Mouse (Mus musculus): Measurements from ENCODE around the gene Ccnjl.

Gene Ccnjl

GRCm38 (mm10) chr11:43528078-43528682 lies 404 bp upstream of the Ccnjl start:
- no peak for DNase-seq (ENCODE audit: low spot score)

GRCm38 (mm10) chr11:43530043-43530442 lies 1.5 kb downstream of the Ccnjl start:
- DNase-seq (ENCODE audit: low spot score), result no peak

- no peak for DNase-seq (ENCODE audit: low spot score)
Observed at GRCm38 (mm10) chr11:43531619-43532018, 3.0 kb downstream of the Ccnjl start.

GRCm38 (mm10) chr11:43537074-43537473 lies 8.5 kb downstream of the Ccnjl start:
- DNase-seq (ENCODE audit: low spot score), result no peak

- no peak for DNase-seq (ENCODE audit: low spot score)
Observed at GRCm38 (mm10) chr11:43539863-43540262, 11.3 kb downstream of the Ccnjl start.

GRCm38 (mm10) chr11:43543711-43544466 lies 15.3 kb downstream of the Ccnjl start:
- DNase-seq (ENCODE audit: low spot score), result no peak

- DNase-seq (ENCODE audit: low spot score), result no peak
Observed at GRCm38 (mm10) chr11:43544819-43545218, 16.2 kb downstream of the Ccnjl start.

- no peak for DNase-seq (ENCODE audit: low spot score)
Observed at GRCm38 (mm10) chr11:43545873-43546475, 17.4 kb downstream of the Ccnjl start.

GRCm38 (mm10) chr11:43546678-43547077 lies 18.1 kb downstream of the Ccnjl start:
- no peak for DNase-seq (ENCODE audit: low spot score)

- peak; percentile 72 for DNase-seq (ENCODE audit: low spot score)
Observed at GRCm38 (mm10) chr11:43548148-43548547, 19.6 kb downstream of the Ccnjl start.

GRCm38 (mm10) chr11:43548657-43549435 lies 20.3 kb downstream of the Ccnjl start:
- no peak for DNase-seq (ENCODE audit: low spot score)

GRCm38 (mm10) chr11:43549701-43550100 lies 21.1 kb downstream of the Ccnjl start:
- DNase-seq (ENCODE audit: low spot score), result peak; percentile 65

GRCm38 (mm10) chr11:43551756-43552155 lies 23.2 kb downstream of the Ccnjl start:
- no peak for DNase-seq (ENCODE audit: low spot score)

- no peak for DNase-seq (ENCODE audit: low spot score)
Observed at GRCm38 (mm10) chr11:43552675-43553074, 24.1 kb downstream of the Ccnjl start.

- DNase-seq (ENCODE audit: low spot score), result peak; percentile 40
Observed at GRCm38 (mm10) chr11:43556538-43556937, 28.0 kb downstream of the Ccnjl start.

GRCm38 (mm10) chr11:43559515-43560292 lies 31.1 kb downstream of the Ccnjl start:
- no peak for DNase-seq (ENCODE audit: low spot score)

- no peak for DNase-seq (ENCODE audit: low spot score)
Observed at GRCm38 (mm10) chr11:43563654-43564244, 35.2 kb downstream of the Ccnjl start.

- DNase-seq (ENCODE audit: low spot score), result no peak
Observed at GRCm38 (mm10) chr11:43565414-43565813, 36.8 kb downstream of the Ccnjl start.

- DNase-seq (ENCODE audit: low spot score), result no peak
Observed at GRCm38 (mm10) chr11:43565852-43566251, 37.3 kb downstream of the Ccnjl start.

GRCm38 (mm10) chr11:43566696-43567095 lies 38.1 kb downstream of the Ccnjl start:
- DNase-seq (ENCODE audit: low spot score), result no peak

- DNase-seq (ENCODE audit: low spot score), result peak; percentile 71
Observed at GRCm38 (mm10) chr11:43568263-43568662, 39.7 kb downstream of the Ccnjl start.

Data from testis, postnatal 10 days (tissue).